Mouse (Mus musculus) hindbrain, postnatal 0 days (tissue): ENCODE data around the gene Dhx30. TPM values are rescaled to one million over a fixed set of nuclear protein-coding genes. Genes with fewer than 3 reads are reported as not detected.

ENCODE experiments used
- ATAC-seq: fragments of 200-750 bp; cut with Nextera tagmentation; 2 replicates; pipeline ENCODE4 v1.8.0; 2017; ENCODE audit warnings: mild to moderate bottlenecking, moderate TSS enrichment, moderate library complexity
- DNase-seq: peaks from one replicate; pipeline ENCODE4 v3.0.0-alpha.2; 2015; ENCODE audit warnings: low spot score
- H3K27ac ChIP-seq: fragments of 300-500 bp; sonication (generic); 2 replicates; pipeline ENCODE4 v1.5.1; 2014; ENCODE audit warnings: mild to moderate bottlenecking
- H3K27me3 ChIP-seq: fragments of 300-500 bp; sonication (generic); 2 replicates; pipeline ENCODE4 v1.6.1; 2014; ENCODE audit warnings: low read length, mixed read lengths; ENCODE audit not compliant: insufficient read depth
- H3K36me3 ChIP-seq: fragments of 300-500 bp; sonication (generic); 2 replicates; pipeline ENCODE4 v1.6.1; 2014; ENCODE audit warnings: low read length, mixed read lengths; ENCODE audit not compliant: insufficient read depth
- H3K4me1 ChIP-seq: fragments of 300-500 bp; sonication (generic); 2 replicates; pipeline ENCODE4 v1.6.1; 2014; ENCODE audit warnings: antibody characterized with exemption, low read length, mixed read lengths; ENCODE audit not compliant: insufficient read depth
- H3K4me2 ChIP-seq: fragments of 300-500 bp; sonication (generic); 2 replicates; pipeline ENCODE4 v1.6.1; 2014; ENCODE audit warnings: low read depth, mild to moderate bottlenecking, low read length, moderate library complexity, mixed read lengths
- H3K4me3 ChIP-seq: fragments of 300-500 bp; sonication (generic); 2 replicates; pipeline ENCODE4 v1.5.1; 2014; ENCODE audit warnings: low read length
- H3K9ac ChIP-seq: fragments of 300-500 bp; sonication (generic); replicated peaks from 2 replicates; pipeline ENCODE4 v1.6.1; 2014; ENCODE audit warnings: mild to moderate bottlenecking, low read length, moderate library complexity, mixed read lengths
- H3K9me3 ChIP-seq: fragments of 300-500 bp; sonication (generic); 2 replicates; pipeline ENCODE4 v1.6.1; 2016; ENCODE audit warnings: low read length, mixed read lengths
- CTCF ChIP-seq: IDR thresholded peaks from 2 replicates; pipeline ENCODE4 v1.5.1; 2016; ENCODE audit warnings: antibody characterized with exemption, control low read depth, low read depth
- WGBS: fragments of 180-500 bp; shearing (Covaris S2); extraction: QIAGEN DNeasy Blood & Tissue Kit; methylation state at CpG from one replicate; pipeline ENCODE4 v1.1.7; 2014; 5-methylcytosine and 5-hydroxymethylcytosine counted together
- polyA plus RNA-seq: library from polyadenylated mRNA; unstranded; fragments of >200 nt; fragmentation: Nextera tagmentation; extraction: Ambion mirVana; gene quantifications from 2 replicates; pipeline ENCODE4 v1.2.1, GENCODE M21; 2015
- total RNA-seq: library from RNA; depleted of rRNA; stranded (reverse); fragments of >200 nt; gene quantifications from 2 replicates; pipeline ENCODE4 v1.2.3, GENCODE M21; 2014; rRNA removed

The Dhx30 gene
- total and polyA plus RNA-seq, 2 experiments from 2014 or later = 125 to 133 TPM

GRCm38 (mm10) chr9:110037895-110038294 is 79.7 kb downstream of the Dhx30 start:
- WGBS = 79% methylated on average over 8 of the region's 8 CpGs
- ATAC-seq (no peak), DNase-seq (no peak)
- H3K27me3 ChIP-seq = no peaks in the 10 kb centered on the region
- H3K4me2 ChIP-seq = no peak overlapping the region
- H3K9me3 ChIP-seq = no peaks in the 10 kb centered on the region
- no peak overlapping the region for H3K9ac ChIP-seq
- H3K36me3 ChIP-seq = peaks cover 28% of the 10 kb centered on the region
- no peak overlapping the region for H3K27ac ChIP-seq
- no peaks in the 10 kb centered on the region for H3K4me1 ChIP-seq
- no peak for TF ChIP-seq CTCF
- H3K4me3 ChIP-seq = no peak overlapping the region

- Histone ChIP-seq H3K4me2 (no peak overlapping the region), H3K27me3 (no peaks in the 10 kb centered on the region), H3K36me3 (peaks cover 28% of the 10 kb centered on the region), H3K4me3 (no peak overlapping the region), H3K27ac (no peak overlapping the region), H3K9me3 (no peaks in the 10 kb centered on the region), H3K9ac (no peak overlapping the region), H3K4me1 (no peaks in the 10 kb centered on the region)
- DNase-seq (no peak), ATAC-seq (no peak)
- TF ChIP-seq CTCF = no peak
- WGBS = 77% methylated on average over 4 of the region's 4 CpGs
These were observed 82.5 kb downstream of the Dhx30 start for GRCm38 (mm10) chr9:110035091-110035490.

Other genes with a start within 250 kb of the Dhx30 start
- gene Cdc25a, start 242.3 kb downstream of the Dhx30 start, total RNA-seq = 11.0 and 12.4 TPM in 2 replicates
- 8.1 and 10.4 TPM in 2 replicates for gene Cdc25a, start 242.3 kb downstream of the Dhx30 start, polyA plus RNA-seq
- gene Map4, start 186.4 kb downstream of the Dhx30 start, total RNA-seq = 247 and 254 TPM in 2 replicates
- gene Map4, start 186.4 kb downstream of the Dhx30 start, polyA plus RNA-seq = 196 and 207 TPM in 2 replicates
- 26.2 and 32.0 TPM in 2 replicates for gene Smarcc1, start 122 bp downstream of the Dhx30 start, total RNA-seq
- gene Smarcc1, start 122 bp downstream of the Dhx30 start, polyA plus RNA-seq = 58.0 and 59.5 TPM in 2 replicates
- 412 and 470 TPM in 2 replicates for gene Cspg5, start 126.0 kb upstream of the Dhx30 start, total RNA-seq
- gene Cspg5, start 126.0 kb upstream of the Dhx30 start, polyA plus RNA-seq = 261 and 266 TPM in 2 replicates
- gene Elp6, start 187.3 kb upstream of the Dhx30 start, total RNA-seq = 27.6 and 30.9 TPM in 2 replicates
- 30.0 and 31.1 TPM in 2 replicates for gene Elp6, start 187.3 kb upstream of the Dhx30 start, polyA plus RNA-seq
- 162 and 168 TPM in 2 replicates for gene Scap, start 215.5 kb upstream of the Dhx30 start, total RNA-seq
- 48.6 and 50.9 TPM in 2 replicates for gene Scap, start 215.5 kb upstream of the Dhx30 start, polyA plus RNA-seq